In genomic region chr11:103261671-103262411, GRCm38 (mm10) we compare ENCODE assay signal across 8 mouse cellular contexts. TPM values are rescaled to one million over a fixed set of nuclear protein-coding genes. Genes with fewer than 3 reads are reported as not detected.
DNase-seq lines count a peak whose midpoint lies in the region; ATAC-seq and TF ChIP-seq lines count a peak whose summit lies in the region.

No protein-coding gene starts in this region.

- H3K36me3 ChIP-seq in testis, adult 2 months (ENCODE audit: control insufficient read depth, insufficient read depth, low read length) = no peaks in the 10 kb centered on the region
- no peaks in the 10 kb centered on the region for H3K36me3 ChIP-seq in stomach, postnatal 0 days (ENCODE audit: control insufficient read depth, insufficient read depth, low read length)

- peak overlapping the region; percentile 58 for H3K9ac ChIP-seq in stomach, postnatal 0 days (ENCODE audit: low read length)

- no peak for ATAC-seq in stomach, postnatal 0 days (ENCODE audit: low FRiP score, low TSS enrichment)
- no peak for ATAC-seq in erythroblast, adult 5-6 weeks (replicated peaks; ENCODE audit: low FRiP score, poor library complexity, severe bottlenecking)

- peak; percentile 46 to 58 for DNase-seq in gastrocnemius, adult 8-10 months (ENCODE audit: low spot score in 2 of 2)
- no peak for DNase-seq in gastrocnemius, postnatal 10 days
- no peak for DNase-seq in testis, postnatal 14 days (ENCODE audit: low spot score)
- peak; percentile 59 to 61 for DNase-seq in kidney, adult 8-10 months
- DNase-seq in stomach, postnatal 0 days (ENCODE audit: low spot score) = no peak
- DNase-seq in thymus, postnatal 14 days = no peak

- no peak overlapping the region for H3K4me3 ChIP-seq in testis, adult 2 months (ENCODE audit: control insufficient read depth, low read depth, low read length)
- no peak overlapping the region for H3K4me3 ChIP-seq in stomach, postnatal 0 days (ENCODE audit: low read depth, low read length)

- H3K9me3 ChIP-seq in stomach, postnatal 0 days (ENCODE audit: control insufficient read depth, low read length) = no peaks in the 10 kb centered on the region

- no peak for TF ChIP-seq CTCF in testis, adult 2 months (IDR thresholded peaks at IDR 0.05; ENCODE audit: control insufficient read depth, insufficient read depth, insufficient replicate concordance, low read depth, low read length)
- no peak for TF ChIP-seq CTCF in stomach, postnatal 0 days (IDR thresholded peaks at IDR 0.05; ENCODE audit: low read depth)

- TF ChIP-seq EP300 in stomach, postnatal 0 days (optimal IDR thresholded peaks at IDR 0.05) = no peak

- H3K27ac ChIP-seq in testis, adult 2 months (ENCODE audit: control insufficient read depth, insufficient read depth, low read depth, low read length) = peak overlapping the region; percentile 10; the same call in 1 of the 2 replicates
- peak overlapping the region; percentile 91 for H3K27ac ChIP-seq in stomach, postnatal 0 days (replicated peaks)

- H3K4me1 ChIP-seq in testis, adult 2 months (ENCODE audit: control insufficient read depth, insufficient read depth, low read length) = peaks cover 9% of the 10 kb centered on the region
- H3K4me1 ChIP-seq in stomach, postnatal 0 days (replicated peaks; ENCODE audit: control insufficient read depth, insufficient read depth) = peaks cover 11% of the 10 kb centered on the region

- TF ChIP-seq POLR2A in testis, adult 2 months (IDR thresholded peaks at IDR 0.05; ENCODE audit: control insufficient read depth, low read depth, low read length) = no peak

- peak overlapping the region; percentile 34 for H3K4me2 ChIP-seq in stomach, postnatal 0 days (replicated peaks; ENCODE audit: low read depth)

- 70% methylated on average over 7 of the region's 7 CpGs for WGBS in stomach, postnatal 0 days

- H3K27me3 ChIP-seq in testis, adult 2 months (ENCODE audit: control insufficient read depth, insufficient read depth, low read length) = no peaks in the 10 kb centered on the region
- H3K27me3 ChIP-seq in stomach, postnatal 0 days (ENCODE audit: control insufficient read depth, insufficient read depth, low read length) = no peaks in the 10 kb centered on the region

RNA-seq across cellular contexts. Expression of gene Map3k14, which starts 5.4 kb away (rescaled TPM):
- total RNA-seq in gastrocnemius, adult 8-10 months (2022) = 1 to 10 TPM; 3.0 to 4.9 (median 4.2) TPM
- 1 to 10 TPM; 3.3 to 5.0 TPM for total RNA-seq in gastrocnemius, postnatal 10 days (2021)
- polyA plus RNA-seq in testis, adult 2 months (2012; rRNA removed) = 2.4 and 5.2 TPM in 2 replicates
- 1.6 TPM in 2 replicates for polyA plus RNA-seq in stomach, postnatal 0 days (2015; fragmentation: Nextera tagmentation; extraction: Ambion mirVana)
- 1.5 and 2.7 TPM in 2 replicates for total RNA-seq in erythroblast, adult 5-6 weeks (2015; ENCODE audit: low replicate concordance)
- total RNA-seq in erythroblast, adult 5-6 weeks (2017; ENCODE audit: low replicate concordance) = 2.8 and 4.3 TPM in 2 replicates

RNA-seq across cellular contexts. Expression of gene Spata32, which starts 43.6 kb away (rescaled TPM):
- total RNA-seq in gastrocnemius, adult 8-10 months (2022) = not detected
- total RNA-seq in gastrocnemius, postnatal 10 days (2021) = not detected
- polyA plus RNA-seq in testis, adult 2 months (2012; rRNA removed) = 142 and 168 TPM in 2 replicates
- polyA plus RNA-seq in stomach, postnatal 0 days (2015; fragmentation: Nextera tagmentation; extraction: Ambion mirVana) = not detected in 2 replicates
- not detected in 2 replicates for total RNA-seq in erythroblast, adult 5-6 weeks (2015; ENCODE audit: low replicate concordance)
- total RNA-seq in erythroblast, adult 5-6 weeks (2017; ENCODE audit: low replicate concordance) = not detected in 2 replicates

RNA-seq across cellular contexts. Expression of gene 1700023F06Rik, which starts 53.5 kb away (rescaled TPM):
- total RNA-seq in gastrocnemius, adult 8-10 months (2022) = not detected
- not detected for total RNA-seq in gastrocnemius, postnatal 10 days (2021)
- 451 and 466 TPM in 2 replicates for polyA plus RNA-seq in testis, adult 2 months (2012; rRNA removed)
- polyA plus RNA-seq in stomach, postnatal 0 days (2015; fragmentation: Nextera tagmentation; extraction: Ambion mirVana) = 1.0 and 1.7 TPM in 2 replicates
- total RNA-seq in erythroblast, adult 5-6 weeks (2015; ENCODE audit: low replicate concordance) = not detected in 2 replicates
- total RNA-seq in erythroblast, adult 5-6 weeks (2017; ENCODE audit: low replicate concordance) = not detected in 2 replicates

Comparison
In these comparisons a context has a peak if more than half of its experiments do, and no peak if none do; other contexts are left out.
1. DNase-seq: peak in gastrocnemius, adult 8-10 months (2 of 2) and kidney, adult 8-10 months (2 of 2); none in gastrocnemius, postnatal 10 days (single experiment), testis, postnatal 14 days (single experiment), stomach, postnatal 0 days (single experiment) and thymus, postnatal 14 days (single experiment).